Mouse (Mus musculus) naive thymus-derived CD4-positive, alpha-beta T cell, adult 2 months (primary cell): ENCODE measurements around the gene Flad1.
A peak's percentile ranks its signal among the peaks of the same experiment; 100 is the strongest.
"Not testable (repeated sequence)": the region's sequence is repeated elsewhere in the genome, so short reads cannot be mapped to it uniquely, and the experiment has no call there.

Experiments used
- DNase-seq: peaks from one replicate; pipeline ENCODE4 v3.0.0-alpha.2; 2011; ENCODE audit warnings: low read depth

The Flad1 gene

GRCm38 (mm10) chr3:89411490-89412393, at the start of gene Flad1:
Flad1 (minus strand) TSS chr3:89411870.
- peak; percentile 100 for DNase-seq

- peak; percentile 98 for DNase-seq
These were observed 47.5 kb upstream of the Flad1 start for GRCm38 (mm10) chr3:89458965-89459807.

- DNase-seq: no peak
These were observed 46.8 kb upstream of the Flad1 start for GRCm38 (mm10) chr3:89458372-89458964.

GRCm38 (mm10) chr3:89456726-89457665, 45.3 kb upstream of the Flad1 start:
- peak; percentile 92 for DNase-seq

GRCm38 (mm10) chr3:89455786-89456285, 44.2 kb upstream of the Flad1 start:
- no peak for DNase-seq

- no peak for DNase-seq
These were observed 42.9 kb upstream of the Flad1 start, which contains the start of gene Pmvk for GRCm38 (mm10) chr3:89454401-89455177. Pmvk (plus strand) TSS chr3:89454541.

- no peak for DNase-seq
These were observed 40.2 kb upstream of the Flad1 start for GRCm38 (mm10) chr3:89451916-89452315.

- DNase-seq: peak; percentile 86
These were observed 37.9 kb upstream of the Flad1 start for GRCm38 (mm10) chr3:89449541-89449940.

- peak; percentile 54 for DNase-seq
These were observed 37.3 kb upstream of the Flad1 start for GRCm38 (mm10) chr3:89448720-89449537.

GRCm38 (mm10) chr3:89440691-89441090, 29.0 kb upstream of the Flad1 start:
- no peak for DNase-seq

- peak; percentile 79 for DNase-seq
These were observed 25.6 kb upstream of the Flad1 start for GRCm38 (mm10) chr3:89437269-89437668.

- peak; percentile 84 for DNase-seq
These were observed 24.8 kb upstream of the Flad1 start, which contains the start of gene Pbxip1 for GRCm38 (mm10) chr3:89436176-89437113. Pbxip1 (plus strand) TSS chr3:89436706.

- no peak for DNase-seq
These were observed 23.4 kb upstream of the Flad1 start for GRCm38 (mm10) chr3:89435041-89435440.

- DNase-seq: no peak
These were observed 22.9 kb upstream of the Flad1 start for GRCm38 (mm10) chr3:89434532-89434931.

GRCm38 (mm10) chr3:89432606-89433005, 20.9 kb upstream of the Flad1 start:
- no peak for DNase-seq

- DNase-seq: peak; percentile 94
These were observed 18.8 kb upstream of the Flad1 start, which contains the start of gene Pygo2 for GRCm38 (mm10) chr3:89430171-89431159. Pygo2 (plus strand) TSS chr3:89430214.

- DNase-seq: not testable (repeated sequence)
These were observed 17.4 kb upstream of the Flad1 start for GRCm38 (mm10) chr3:89429021-89429420.
